Mouse (Mus musculus) C2C12 (cell line): Measurements from ENCODE around the gene Gm20503.

Source experiments
- CTCF ChIP-seq: IDR thresholded peaks from one replicate; pipeline ENCODE4 v1.5.1; 2011; ENCODE audit not compliant: control insufficient read depth, insufficient read depth, insufficient read length
- MAX ChIP-seq: IDR thresholded peaks from one replicate; pipeline ENCODE4 v1.6.1; 2011; ENCODE audit warnings: mild to moderate bottlenecking, control low read depth
- MYOG ChIP-seq: IDR thresholded peaks from one replicate; pipeline ENCODE4 v1.6.1; 2011; ENCODE audit not compliant: control insufficient read depth, insufficient read length; ENCODE audit errors: extremely low read depth
- USF1 ChIP-seq: IDR thresholded peaks from one replicate; pipeline ENCODE4 v1.6.1; 2011; ENCODE audit warnings: low read depth, mild to moderate bottlenecking, control low read depth, moderate library complexity

DNA sequence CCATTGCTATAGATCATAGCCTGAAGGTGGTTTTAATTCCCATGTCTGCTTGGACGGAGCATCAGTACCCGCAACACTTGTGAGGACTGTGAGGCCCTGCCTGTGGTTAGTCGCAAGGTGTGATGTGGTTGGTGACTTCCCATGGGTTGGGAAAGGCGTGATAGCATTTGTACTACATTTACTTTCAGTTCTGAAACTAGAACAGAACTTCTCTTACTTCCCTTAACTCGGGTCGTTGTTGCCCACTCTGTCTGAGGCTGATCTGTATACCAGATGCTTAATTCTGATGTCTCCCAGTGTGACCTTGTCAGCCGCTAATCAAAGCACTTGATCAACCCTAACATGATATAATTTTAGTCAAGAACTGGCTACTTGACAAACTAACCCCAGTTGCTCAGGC is 6.2 kb downstream of the Gm20503 start:
- no peak for TF ChIP-seq CTCF
- no peak for TF ChIP-seq MAX
- TF ChIP-seq USF1, result no peak
- TF ChIP-seq MYOG, result no peak
